Mouse (Mus musculus) megakaryocyte-erythroid progenitor cell, adult 5 weeks (primary cell): ENCODE data around the gene Six6. TPM values are rescaled to one million over a fixed set of nuclear protein-coding genes. Genes with fewer than 3 reads are reported as not detected.

Experiments
- polyA plus RNA-seq: library from polyadenylated mRNA; stranded (reverse); fragments of >175 nt; gene quantifications from 2 replicates; pipeline ENCODE4 v1.2.3, GENCODE M21; 2012

Gene Six6
- polyA plus RNA-seq: 0.01 TPM in 1 of 2 replicates, not detected in the other

GRCm38 (mm10) chr12:72939616-72940015 is at the start of gene Six6:
Gene Six6, plus strand, starts transcription at chr12:72939892.

GRCm38 (mm10) chr12:72940071-72940821 is 554 bp downstream of the Six6 start, which contains the start of gene 4930447C04Rik:
Gene 4930447C04Rik, minus strand, starts transcription at chr12:72940774.

Other genes starting within 250 kb of the Six6 start
- 13.3 and 19.1 TPM in 2 replicates for gene Ppm1a, start 182.4 kb upstream of the Six6 start, polyA plus RNA-seq
- gene 4930447C04Rik, start 882 bp downstream of the Six6 start, polyA plus RNA-seq: 0.14 and 0.73 TPM in 2 replicates
- 2.0 and 2.6 TPM in 2 replicates for gene Six1, start 114.0 kb downstream of the Six6 start, polyA plus RNA-seq
- gene Six4, start 173.6 kb downstream of the Six6 start, polyA plus RNA-seq: 0.26 and 0.30 TPM in 2 replicates
- gene Mnat1, start 183.8 kb downstream of the Six6 start, polyA plus RNA-seq: 2.1 and 2.7 TPM in 2 replicates